Mouse (Mus musculus) MEL (cell line): ENCODE data around the gene Fgfr2.

Experiments
- CTCF ChIP-seq, 3 experiments: IDR thresholded peaks in 2 of 3; conservative IDR thresholded peaks in 1 of 3; 2 replicates each; pipeline ENCODE4 v1.5.1; 2011 to 2012; ENCODE audit warnings: low read length in 3 of 3, low read depth in 2 of 3, mild to moderate bottlenecking in 2 of 3, improper control_type of control experiment in 1 of 3, inconsistent platforms in 1 of 3, mixed read lengths in 1 of 3, moderate library complexity in 1 of 3; ENCODE audit not compliant: control insufficient read depth in 1 of 3, insufficient read depth in 1 of 3, poor library complexity in 1 of 3, severe bottlenecking in 1 of 3
- EP300 ChIP-seq, 2 experiments: IDR thresholded peaks; 2 replicates each; pipeline ENCODE4 v1.6.1; 2011; ENCODE audit warnings: improper control_type of control experiment in 2 of 2, low read length in 2 of 2, low read depth in 1 of 2, mild to moderate bottlenecking in 1 of 2
- HCFC1 ChIP-seq: IDR thresholded peaks from 2 replicates; pipeline ENCODE4 v1.6.1; 2012; ENCODE audit warnings: low read depth, mild to moderate bottlenecking, inconsistent platforms, low read length, improper control_type of control experiment, moderate library complexity
- JUND ChIP-seq: IDR thresholded peaks from 2 replicates; pipeline ENCODE4 v1.6.1; 2011; ENCODE audit warnings: low read depth, mild to moderate bottlenecking, improper control_type of control experiment, low read length
- MYC ChIP-seq: IDR thresholded peaks from 2 replicates; pipeline ENCODE4 v1.6.1; 2011; ENCODE audit warnings: low read depth, mild to moderate bottlenecking, low read length, improper control_type of control experiment, moderate library complexity
- POLR2A ChIP-seq, 2 experiments: IDR thresholded peaks; 2 replicates each; pipeline ENCODE4 v1.6.1; 2011 to 2012; ENCODE audit warnings: low read length in 2 of 2, mild to moderate bottlenecking in 2 of 2, control low read depth in 1 of 2, improper control_type of control experiment in 1 of 2, low read depth in 1 of 2, moderate library complexity in 1 of 2; ENCODE audit not compliant: control insufficient read depth in 1 of 2, insufficient read depth in 1 of 2, poor library complexity in 1 of 2
- POLR2AphosphoS5 ChIP-seq: IDR thresholded peaks from 2 replicates; pipeline ENCODE4 v1.6.1; 2012; ENCODE audit warnings: low read depth, borderline replicate concordance, mild to moderate bottlenecking, inconsistent platforms, low read length, moderate library complexity, mixed read lengths
- UBTF ChIP-seq: IDR thresholded peaks from 2 replicates; pipeline ENCODE4 v1.6.1; 2012; ENCODE audit warnings: low read depth, mild to moderate bottlenecking, inconsistent platforms, low read length, improper control_type of control experiment, moderate library complexity, borderline replicate concordance; ENCODE audit not compliant: insufficient read depth
- USF2 ChIP-seq, 2 experiments: IDR thresholded peaks; 2 replicates each; pipeline ENCODE4 v1.6.1; 2011 to 2012; ENCODE audit warnings: improper control_type of control experiment in 2 of 2, low read length in 2 of 2, borderline replicate concordance in 1 of 2, inconsistent platforms in 1 of 2, low read depth in 1 of 2, mild to moderate bottlenecking in 1 of 2; ENCODE audit not compliant: insufficient read depth in 1 of 2

DNA sequence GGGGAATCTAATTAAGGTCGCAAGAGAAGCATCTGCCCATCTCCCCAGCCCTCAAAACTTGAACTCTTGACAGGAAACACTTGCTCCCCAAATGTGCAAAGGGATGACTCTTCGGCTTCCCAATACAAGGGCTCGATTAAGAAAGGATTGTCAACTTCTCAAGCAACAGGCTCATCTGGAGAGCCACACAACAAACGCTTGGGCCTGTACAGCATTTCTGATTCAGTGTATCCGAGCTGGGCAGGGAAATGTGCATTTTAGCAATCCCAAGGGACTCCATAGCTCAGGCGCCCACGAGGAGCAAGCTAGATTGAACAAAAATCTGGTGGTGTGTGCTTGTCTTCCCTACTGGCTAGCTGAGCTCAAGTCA lies 2576.7 kb downstream of the Fgfr2 start:
- TF ChIP-seq USF2 (IDR thresholded peaks at IDR 0.05; ENCODE audit: borderline replicate concordance in 1 of 2, insufficient read depth in 1 of 2, low read depth in 1 of 2, low read length in 2 of 2) (no peak), UBTF (no peak), EP300 (IDR thresholded peaks at IDR 0.05; ENCODE audit: low read depth in 1 of 2, low read length in 2 of 2) (no peak), JUND (no peak), HCFC1 (no peak), CTCF (IDR thresholded peaks at IDR 0.05 in 2 of 3, conservative IDR thresholded peaks at IDR 0.05 in 1 of 3; ENCODE audit: control insufficient read depth in 1 of 3, insufficient read depth in 1 of 3, low read depth in 2 of 3, low read length in 3 of 3, poor library complexity in 1 of 3, severe bottlenecking in 1 of 3) (no peak), POLR2AphosphoS5 (no peak), POLR2A (IDR thresholded peaks at IDR 0.05; ENCODE audit: control insufficient read depth in 1 of 2, insufficient read depth in 1 of 2, low read depth in 1 of 2, low read length in 2 of 2, poor library complexity in 1 of 2) (no peak), MYC (no peak)
